Mouse (Mus musculus): ENCODE data around the gene Fto. TPM values are rescaled to one million over a fixed set of nuclear protein-coding genes. Genes with fewer than 3 reads are reported as not detected.
A peak's percentile ranks its signal among the peaks of the same experiment; 100 is the strongest.

The Fto gene
- polyA plus RNA-seq, 1 experiment = 144 TPM

GRCm38 (mm10) chr8:91505411-91505954 lies 192.2 kb downstream of the Fto start:
- TF ChIP-seq CTCF (IDR thresholded peaks at IDR 0.05; ENCODE audit: borderline replicate concordance, extremely low read depth, insufficient read depth, insufficient read length) (no peak), POLR2A (IDR thresholded peaks at IDR 0.05; ENCODE audit: borderline replicate concordance, extremely low read depth, insufficient read depth, insufficient read length, poor library complexity, severe bottlenecking) (no peak)
- DNase-seq (ENCODE audit: low read depth) = no peak

GRCm38 (mm10) chr8:91505997-91506672 lies 192.8 kb downstream of the Fto start:
- DNase-seq (ENCODE audit: low read depth) = no peak

GRCm38 (mm10) chr8:91506682-91507257 lies 193.4 kb downstream of the Fto start:
- TF ChIP-seq POLR2A (IDR thresholded peaks at IDR 0.05; ENCODE audit: borderline replicate concordance, extremely low read depth, insufficient read depth, insufficient read length, poor library complexity, severe bottlenecking) = no peak
- TF ChIP-seq CTCF (IDR thresholded peaks at IDR 0.05; ENCODE audit: borderline replicate concordance, extremely low read depth, insufficient read depth, insufficient read length) = no peak
- DNase-seq (ENCODE audit: low read depth) = no peak

More at GRCm38 (mm10) chr8:91505997-91506672, 192.8 kb downstream of the Fto start:
- no peak for TF ChIP-seq POLR2A (IDR thresholded peaks at IDR 0.05; ENCODE audit: borderline replicate concordance, extremely low read depth, insufficient read depth, insufficient read length, poor library complexity, severe bottlenecking)
- TF ChIP-seq CTCF (IDR thresholded peaks at IDR 0.05; ENCODE audit: borderline replicate concordance, extremely low read depth, insufficient read depth, insufficient read length) = no peak

- no peak for DNase-seq (ENCODE audit: low read depth)
- TF ChIP-seq POLR2A (IDR thresholded peaks at IDR 0.05; ENCODE audit: borderline replicate concordance, extremely low read depth, insufficient read depth, insufficient read length, poor library complexity, severe bottlenecking) (no peak), CTCF (IDR thresholded peaks at IDR 0.05; ENCODE audit: borderline replicate concordance, extremely low read depth, insufficient read depth, insufficient read length) (no peak)
Observed at GRCm38 (mm10) chr8:91507681-91508097, 194.4 kb downstream of the Fto start.

GRCm38 (mm10) chr8:91508284-91508683 lies 195.0 kb downstream of the Fto start:
- no peak for DNase-seq (ENCODE audit: low read depth)
- TF ChIP-seq CTCF (IDR thresholded peaks at IDR 0.05; ENCODE audit: borderline replicate concordance, extremely low read depth, insufficient read depth, insufficient read length) (no peak), POLR2A (IDR thresholded peaks at IDR 0.05; ENCODE audit: borderline replicate concordance, extremely low read depth, insufficient read depth, insufficient read length, poor library complexity, severe bottlenecking) (no peak)

- DNase-seq (ENCODE audit: low read depth) = no peak
- TF ChIP-seq CTCF (IDR thresholded peaks at IDR 0.05; ENCODE audit: borderline replicate concordance, extremely low read depth, insufficient read depth, insufficient read length) = no peak
- TF ChIP-seq POLR2A (IDR thresholded peaks at IDR 0.05; ENCODE audit: borderline replicate concordance, extremely low read depth, insufficient read depth, insufficient read length, poor library complexity, severe bottlenecking) = no peak
Observed at GRCm38 (mm10) chr8:91509206-91509899, 196.0 kb downstream of the Fto start.

GRCm38 (mm10) chr8:91509900-91510260 lies 196.6 kb downstream of the Fto start:
- TF ChIP-seq CTCF (IDR thresholded peaks at IDR 0.05; ENCODE audit: borderline replicate concordance, extremely low read depth, insufficient read depth, insufficient read length) = no peak
- no peak for DNase-seq (ENCODE audit: low read depth)

- TF ChIP-seq CTCF (IDR thresholded peaks at IDR 0.05; ENCODE audit: borderline replicate concordance, extremely low read depth, insufficient read depth, insufficient read length) (no peak), POLR2A (IDR thresholded peaks at IDR 0.05; ENCODE audit: borderline replicate concordance, extremely low read depth, insufficient read depth, insufficient read length, poor library complexity, severe bottlenecking) (no peak)
- no peak for DNase-seq (ENCODE audit: low read depth)
Observed at GRCm38 (mm10) chr8:91510716-91511115, 197.4 kb downstream of the Fto start.

- DNase-seq (ENCODE audit: low read depth) = no peak
- TF ChIP-seq CTCF (IDR thresholded peaks at IDR 0.05; ENCODE audit: borderline replicate concordance, extremely low read depth, insufficient read depth, insufficient read length) = no peak
- no peak for TF ChIP-seq POLR2A (IDR thresholded peaks at IDR 0.05; ENCODE audit: borderline replicate concordance, extremely low read depth, insufficient read depth, insufficient read length, poor library complexity, severe bottlenecking)
Observed at GRCm38 (mm10) chr8:91511943-91512342, 198.6 kb downstream of the Fto start.

GRCm38 (mm10) chr8:91514752-91515478 lies 201.6 kb downstream of the Fto start:
- TF ChIP-seq POLR2A (IDR thresholded peaks at IDR 0.05; ENCODE audit: borderline replicate concordance, extremely low read depth, insufficient read depth, insufficient read length, poor library complexity, severe bottlenecking) = no peak
- no peak for TF ChIP-seq CTCF (IDR thresholded peaks at IDR 0.05; ENCODE audit: borderline replicate concordance, extremely low read depth, insufficient read depth, insufficient read length)
- DNase-seq (ENCODE audit: low read depth) = peak; percentile 85

GRCm38 (mm10) chr8:91516422-91516821 lies 203.1 kb downstream of the Fto start:
- no peak for DNase-seq (ENCODE audit: low read depth)
- TF ChIP-seq POLR2A (IDR thresholded peaks at IDR 0.05; ENCODE audit: borderline replicate concordance, extremely low read depth, insufficient read depth, insufficient read length, poor library complexity, severe bottlenecking) (no peak), CTCF (IDR thresholded peaks at IDR 0.05; ENCODE audit: borderline replicate concordance, extremely low read depth, insufficient read depth, insufficient read length) (no peak)

Data from brain, embryonic 14.5 days (tissue).